Mouse (Mus musculus): ENCODE results near the gene Gli2.

Gli2 gene

GRCm38 (mm10) chr1:118940269-118940840 is 113.1 kb downstream of the Gli2 start:
- no peak for DNase-seq

GRCm38 (mm10) chr1:118938206-118938605 is 115.2 kb downstream of the Gli2 start:
- DNase-seq = no peak

DNA sequence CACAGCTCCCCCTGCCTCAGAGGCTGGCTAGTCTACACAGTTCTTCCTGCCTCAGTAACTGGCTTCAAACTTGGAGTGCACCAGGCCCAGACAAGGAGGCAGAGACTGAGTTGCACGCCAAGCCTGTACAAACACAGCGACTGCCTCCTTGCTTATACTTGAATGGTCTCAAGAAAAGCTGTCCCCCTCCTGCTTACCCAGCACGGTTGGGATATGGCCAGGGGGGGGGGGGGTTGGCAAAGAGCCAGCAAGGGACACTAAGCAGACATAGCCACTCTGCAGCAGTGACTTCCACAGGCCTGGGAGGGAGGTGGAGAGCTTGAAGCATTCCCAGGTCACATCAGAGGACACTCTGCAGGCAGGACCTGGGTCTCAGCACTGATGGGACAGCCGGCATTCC is 117.3 kb downstream of the Gli2 start:
- no peak for DNase-seq

DNA sequence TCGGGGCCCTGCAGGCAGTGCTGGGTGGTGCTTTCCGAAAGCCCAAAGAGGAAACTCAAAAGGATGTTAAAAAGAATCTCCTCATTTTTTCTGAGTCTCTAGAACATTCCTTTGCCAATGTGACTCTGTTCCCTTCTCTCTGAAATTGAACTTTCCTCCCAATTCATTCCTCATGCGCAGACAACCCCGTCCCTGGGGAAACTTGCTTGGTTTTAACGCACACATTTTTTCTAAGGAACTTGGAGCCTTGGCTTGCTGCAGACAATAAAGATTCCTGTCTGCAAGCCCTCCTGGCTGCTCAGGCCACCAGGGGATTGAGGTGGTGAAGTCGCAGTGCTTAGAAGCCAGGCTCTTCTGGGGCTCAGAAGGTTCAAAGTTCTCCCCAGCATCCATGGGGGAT is 117.9 kb downstream of the Gli2 start:
- DNase-seq = no peak

DNA sequence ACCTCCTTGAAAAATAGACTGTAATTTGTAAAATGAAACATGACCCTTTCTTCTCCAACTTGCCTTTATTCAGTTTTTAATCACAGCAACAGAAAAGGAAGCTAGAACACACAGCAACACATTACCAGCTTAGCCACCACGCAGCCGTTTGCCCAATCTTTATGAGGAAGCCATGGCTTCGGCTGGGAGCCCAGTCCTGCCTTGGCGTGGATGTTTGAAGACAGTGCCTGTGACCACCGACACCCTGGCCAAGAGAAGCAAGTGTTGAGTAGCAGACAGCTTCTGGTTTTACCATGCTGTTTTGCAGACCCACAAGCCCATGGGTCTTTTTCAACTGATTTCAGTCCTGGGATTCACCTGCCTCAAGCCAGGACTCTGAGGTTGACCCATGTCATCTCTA is 121.3 kb downstream of the Gli2 start:
- DNase-seq = no peak

DNA sequence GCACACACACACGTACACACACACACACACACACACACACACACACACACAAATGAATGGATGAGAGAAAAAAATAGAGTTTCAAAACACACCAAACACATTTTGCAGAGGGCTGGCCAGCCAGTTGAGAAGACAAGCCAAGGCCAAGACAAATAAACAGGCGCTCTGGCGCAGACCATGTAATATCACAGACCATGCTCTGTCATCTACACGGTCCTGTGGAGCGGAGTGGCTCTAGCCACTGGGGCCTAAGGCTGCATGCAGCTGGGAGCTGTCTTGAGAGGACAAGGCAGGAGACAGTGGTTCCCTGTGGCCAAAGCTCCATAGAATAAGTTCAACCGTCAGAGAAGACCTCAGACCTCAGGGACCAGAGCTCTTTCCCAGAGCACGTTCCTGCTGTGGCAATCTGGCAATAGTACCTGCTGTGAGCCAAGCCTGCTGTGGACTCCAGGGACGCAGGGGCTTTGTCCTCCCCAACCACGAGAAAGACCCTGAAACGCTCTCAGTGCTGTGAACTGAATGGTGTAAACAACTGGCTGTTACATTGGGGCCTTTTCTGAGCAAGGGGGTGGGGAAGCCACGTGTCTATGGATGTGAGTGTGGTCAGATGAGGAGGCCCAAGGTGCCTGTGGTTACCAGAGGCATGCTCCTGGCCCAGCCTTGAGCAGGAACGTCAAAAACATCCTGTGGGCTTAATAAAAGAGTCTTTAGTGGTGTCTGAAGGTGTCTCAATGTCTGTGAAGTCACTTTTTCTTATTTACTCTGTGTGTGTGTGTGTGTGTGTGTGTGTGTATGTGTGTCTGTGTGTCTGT is 125.7 kb downstream of the Gli2 start:
- DNase-seq = no peak

DNA sequence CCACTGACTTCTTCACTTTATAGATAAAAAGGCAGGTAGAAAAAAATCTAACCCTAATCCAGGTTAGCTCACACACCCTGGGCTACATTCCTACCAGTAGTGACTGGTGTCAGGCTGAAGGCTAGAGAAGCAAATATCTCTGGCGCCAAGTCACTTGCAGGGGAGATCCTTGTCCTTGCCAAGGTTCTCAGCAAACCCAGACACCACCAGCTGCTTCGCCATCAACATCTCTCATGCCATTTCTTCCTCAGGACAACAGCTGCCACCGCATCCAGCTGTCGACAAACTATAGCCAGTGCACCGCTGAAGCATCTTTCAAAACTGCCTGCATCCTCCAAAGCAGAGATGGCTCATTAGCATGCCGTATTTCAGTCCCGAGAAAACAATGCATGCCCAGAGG is 126.9 kb downstream of the Gli2 start:
- DNase-seq = no peak

DNA sequence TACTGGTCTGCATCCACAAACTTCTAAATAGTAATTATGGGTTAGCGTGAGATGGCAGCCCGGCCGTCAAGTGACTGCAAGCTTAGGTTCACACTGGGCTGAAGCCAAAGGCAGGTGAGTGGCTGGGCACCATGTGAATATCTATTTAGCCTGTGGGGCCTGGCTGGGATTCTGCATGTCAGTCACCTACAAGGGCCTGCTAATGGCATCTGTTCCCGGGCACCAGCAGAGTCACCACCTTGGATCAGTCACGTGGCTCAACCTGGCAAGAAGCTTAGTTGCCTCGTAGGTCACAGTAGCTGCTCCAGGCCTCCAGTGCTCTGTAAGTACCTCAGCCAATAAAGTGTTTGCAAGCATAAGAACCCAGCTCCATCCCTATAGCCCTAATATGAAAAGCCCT is 131.2 kb downstream of the Gli2 start:
- no peak for DNase-seq

- DNase-seq = no peak
Observed at GRCm38 (mm10) chr1:118917520-118918220, 135.7 kb downstream of the Gli2 start.

DNA sequence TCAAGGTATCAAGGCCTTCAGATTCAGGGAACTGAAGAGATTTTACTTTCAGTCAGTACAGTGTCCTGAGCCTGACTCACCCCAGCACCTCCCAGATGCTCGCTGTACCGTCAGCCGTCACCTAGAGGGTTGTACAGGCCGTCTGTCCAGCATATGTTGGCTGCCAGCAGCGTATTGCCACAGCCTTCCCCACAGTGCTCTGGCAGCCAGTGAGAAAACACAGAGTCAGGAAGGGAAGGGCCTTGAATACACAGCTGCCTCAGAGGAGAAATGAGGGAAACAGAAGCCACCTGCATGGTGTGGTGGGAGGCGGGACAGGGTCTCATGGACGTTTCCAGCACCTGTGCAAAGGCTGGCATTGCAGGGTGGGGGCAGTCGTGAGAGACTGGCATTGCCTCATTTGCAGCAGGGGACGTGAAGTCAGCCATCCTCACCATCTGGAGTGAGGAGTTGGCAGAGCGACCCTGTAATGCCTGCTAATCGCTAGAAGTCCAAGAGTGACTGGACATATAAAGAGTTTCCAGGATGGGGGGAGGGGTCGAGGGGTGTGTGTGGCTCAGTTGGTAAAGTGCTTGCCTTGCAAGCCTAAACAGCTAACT is 136.8 kb downstream of the Gli2 start:
- DNase-seq = no peak

GRCm38 (mm10) chr1:118913414-118914385 is 139.7 kb downstream of the Gli2 start:
- no peak for DNase-seq

DNA sequence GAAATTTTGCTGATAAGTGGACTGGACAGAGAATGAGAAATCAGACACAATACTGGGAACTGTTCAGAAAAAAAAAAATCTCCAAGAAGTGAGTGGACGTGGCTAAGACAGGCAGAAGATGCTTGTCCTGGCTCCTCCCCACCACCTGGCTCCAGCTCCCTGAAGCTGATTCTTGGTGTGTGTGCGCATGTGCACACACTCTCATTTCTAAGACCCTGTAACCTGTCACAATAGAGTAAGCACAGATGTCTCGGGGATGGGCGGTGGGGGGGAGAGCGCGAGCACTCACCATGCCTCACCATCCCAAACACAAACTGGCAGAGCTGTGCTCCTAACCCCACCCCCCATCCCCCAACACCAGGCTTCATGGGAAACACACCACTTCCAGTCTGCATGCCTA is 140.5 kb downstream of the Gli2 start:
- no peak for DNase-seq

DNA sequence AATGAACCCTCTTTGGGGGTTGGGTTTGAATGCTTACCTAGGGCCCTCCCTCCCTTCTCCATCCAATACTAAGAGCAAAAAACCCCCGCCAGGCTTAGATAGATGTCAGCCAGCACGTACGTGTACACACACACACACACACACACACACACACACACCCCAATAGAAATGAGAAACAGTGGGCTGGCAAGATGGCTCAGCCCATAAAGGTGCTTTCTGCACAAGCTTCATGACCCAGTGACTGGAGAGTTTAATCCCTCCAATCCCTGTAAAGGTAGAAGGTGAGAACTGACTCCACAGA is 142.0 kb downstream of the Gli2 start:
- DNase-seq = no peak

GRCm38 (mm10) chr1:118910693-118911426 is 142.6 kb downstream of the Gli2 start:
- no peak for DNase-seq

DNA sequence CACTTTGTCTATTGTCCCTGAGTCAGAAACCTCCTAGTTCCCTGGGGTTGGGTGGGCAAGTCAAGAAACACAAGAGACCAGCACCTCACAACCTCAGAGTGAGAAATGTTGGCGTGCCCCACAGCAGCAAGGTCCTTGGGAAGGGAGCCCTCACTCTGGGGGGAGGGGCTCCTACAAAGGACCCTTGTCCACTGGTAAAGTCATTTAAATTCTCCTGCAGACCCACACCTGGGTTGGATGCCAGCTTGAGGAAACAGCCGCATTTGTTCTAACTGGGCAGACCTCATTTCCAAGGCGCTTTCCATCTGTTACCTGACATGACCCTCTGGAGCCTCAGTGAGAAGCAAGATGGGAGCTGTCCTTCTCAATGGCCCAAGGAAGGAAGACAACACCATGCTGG is 144.4 kb downstream of the Gli2 start:
- DNase-seq = no peak

DNA sequence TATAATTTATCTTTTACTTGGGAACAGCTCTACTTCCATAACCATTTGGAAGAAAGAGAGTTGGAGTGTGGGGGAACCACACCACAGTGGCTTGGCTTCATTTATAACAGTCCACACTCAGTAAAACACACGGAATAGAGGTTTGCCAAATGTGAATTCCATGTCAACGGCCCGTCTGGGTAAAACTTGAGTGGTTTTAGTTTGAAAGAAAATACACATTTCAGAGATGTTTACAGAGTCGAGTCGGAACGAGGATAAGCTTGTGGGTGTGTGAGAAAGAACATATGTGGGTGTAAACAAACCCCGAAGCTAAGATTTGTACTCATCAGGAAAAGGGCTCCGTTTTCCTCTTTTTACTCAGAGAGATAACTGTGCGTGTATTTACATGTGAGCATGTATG is 145.8 kb downstream of the Gli2 start:
- DNase-seq = no peak

GRCm38 (mm10) chr1:118905319-118905718 is 148.1 kb downstream of the Gli2 start:
- DNase-seq = no peak

- DNase-seq = no peak
Observed at GRCm38 (mm10) chr1:118904909-118905308, 148.5 kb downstream of the Gli2 start.

DNA sequence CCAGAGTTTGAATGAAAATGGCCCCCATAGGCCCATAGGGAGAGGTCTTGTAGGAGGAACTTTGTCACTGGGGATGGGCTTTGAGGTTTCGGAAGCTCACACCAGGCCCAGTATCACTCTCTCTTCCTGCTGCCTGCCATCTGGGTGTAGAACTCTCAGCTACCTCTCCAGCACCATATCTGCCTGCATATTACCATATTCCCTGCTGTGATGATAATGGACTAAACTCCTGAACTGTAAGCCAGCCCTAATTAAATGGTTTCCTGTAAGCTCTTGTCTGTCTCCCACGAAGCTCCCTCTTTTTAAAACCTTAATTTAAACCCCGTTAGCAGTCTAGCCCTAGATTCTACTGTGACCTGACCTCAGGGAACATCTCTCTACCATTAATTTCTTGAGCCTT is 149.0 kb downstream of the Gli2 start:
- no peak for DNase-seq

- DNase-seq = no peak
Observed at GRCm38 (mm10) chr1:118903742-118904141, 149.7 kb downstream of the Gli2 start.

- DNase-seq = no peak
Observed at GRCm38 (mm10) chr1:118901868-118902586, 151.4 kb downstream of the Gli2 start.
